Mouse (Mus musculus) adrenal gland, adult 2 months (tissue): Measurements from ENCODE around the gene Id1. TPM values are rescaled to one million over a fixed set of nuclear protein-coding genes. Genes with fewer than 3 reads are reported as not detected.
A peak's percentile ranks its signal among the peaks of the same experiment; 100 is the strongest.

Experiments used
- DNase-seq: peaks from one replicate; pipeline ENCODE4 v3.0.0; 2021
- microRNA-seq, 2 experiments: library from miRNA; unstranded; fragments of <30 nt; microRNA quantifications; one replicate each; pipeline ENCODE4 v1.2.0; 2021
- polyA plus RNA-seq: library from polyadenylated mRNA; depleted of rRNA; stranded (reverse); fragments of >200 nt; gene quantifications from 2 replicates; pipeline ENCODE4 v1.2.3, GENCODE M21; 2012; rRNA removed
- total RNA-seq, 2 experiments: library from RNA; stranded (reverse); gene quantifications; 2 replicates each; pipeline ENCODE4 v1.2.3; 2021

The Id1 gene
- total and polyA plus RNA-seq, 3 experiments = 41.5 to 186 (median 67.3) TPM

GRCm38 (mm10) chr2:152782656-152783055 is 46.6 kb downstream of the Id1 start:
- DNase-seq = peak; percentile 81

GRCm38 (mm10) chr2:152783241-152783640 is 47.2 kb downstream of the Id1 start:
- no peak for DNase-seq

GRCm38 (mm10) chr2:152784640-152785039 is 48.6 kb downstream of the Id1 start:
- no peak for DNase-seq

GRCm38 (mm10) chr2:152785446-152786350 is 49.6 kb downstream of the Id1 start:
- peak; percentile 84 for DNase-seq

Small RNA genes within 50 kb of the gene (microRNA-seq; reads per million reads assigned to microRNA genes)
- 0 reads per million in 2 experiments for gene Gm23802

Other genes with a start within 250 kb of the Id1 start
- gene Defb22, start 246.1 kb upstream of the Id1 start, total RNA-seq = not detected
- gene Defb22, start 246.1 kb upstream of the Id1 start, polyA plus RNA-seq = not detected in 2 replicates
- not detected for gene Defb26, start 224.6 kb upstream of the Id1 start, total RNA-seq
- gene Defb26, start 224.6 kb upstream of the Id1 start, polyA plus RNA-seq = not detected in 2 replicates
- gene Defb28, start 218.0 kb upstream of the Id1 start, total RNA-seq = not detected
- not detected in 2 replicates for gene Defb28, start 218.0 kb upstream of the Id1 start, polyA plus RNA-seq
- gene Defb29, start 196.2 kb upstream of the Id1 start, total RNA-seq = not detected
- gene Defb29, start 196.2 kb upstream of the Id1 start, polyA plus RNA-seq = not detected in 2 replicates
- not detected for gene Gm17416, start 166.9 kb upstream of the Id1 start, total RNA-seq
- gene Gm17416, start 166.9 kb upstream of the Id1 start, polyA plus RNA-seq = not detected in 2 replicates
- gene Defb21, start 163.5 kb upstream of the Id1 start, total RNA-seq = not detected
- gene Defb21, start 163.5 kb upstream of the Id1 start, polyA plus RNA-seq = not detected in 2 replicates
- under 1 TPM in 1 of 2 experiments, not detected in 1; 0.90 TPM for gene Defb19, start 155.9 kb upstream of the Id1 start, total RNA-seq
- gene Defb19, start 155.9 kb upstream of the Id1 start, polyA plus RNA-seq = not detected in 2 replicates
- gene Defb45, start 136.9 kb upstream of the Id1 start, total RNA-seq = not detected
- not detected in 2 replicates for gene Defb45, start 136.9 kb upstream of the Id1 start, polyA plus RNA-seq
- gene Defb36, start 131.9 kb upstream of the Id1 start, total RNA-seq = under 1 TPM in 1 of 2 experiments, not detected in 1; 0.73 TPM
- 0.86 and 0.95 TPM in 2 replicates for gene Defb36, start 131.9 kb upstream of the Id1 start, polyA plus RNA-seq
- not detected for gene Defb25, start 113.2 kb upstream of the Id1 start, total RNA-seq
- gene Defb25, start 113.2 kb upstream of the Id1 start, polyA plus RNA-seq = 1.0 TPM in 1 of 2 replicates, not detected in the other
- 10 to 100 TPM; 11.3 to 18.1 TPM for gene Rem1, start 109.3 kb upstream of the Id1 start, total RNA-seq
- gene Rem1, start 109.3 kb upstream of the Id1 start, polyA plus RNA-seq = 11.9 and 21.0 TPM in 2 replicates
- 100 to 1,000 TPM; 164 to 202 TPM for gene H13, start 66.8 kb upstream of the Id1 start, total RNA-seq
- 358 and 395 TPM in 2 replicates for gene H13, start 66.8 kb upstream of the Id1 start, polyA plus RNA-seq
- 10 to 100 TPM; 26.7 to 32.9 TPM for gene Mcts2, start 49.2 kb upstream of the Id1 start, total RNA-seq
- 1.9 and 2.3 TPM in 2 replicates for gene Mcts2, start 49.2 kb upstream of the Id1 start, polyA plus RNA-seq
- 1 to 10 TPM; 1.4 to 3.4 TPM for gene Cox4i2, start 17.9 kb downstream of the Id1 start, total RNA-seq
- 3.9 and 4.4 TPM in 2 replicates for gene Cox4i2, start 17.9 kb downstream of the Id1 start, polyA plus RNA-seq
- 10 to 100 TPM; 54.3 to 79.7 TPM for gene Bcl2l1, start 95.5 kb downstream of the Id1 start, total RNA-seq
- gene Bcl2l1, start 95.5 kb downstream of the Id1 start, polyA plus RNA-seq = 42.4 and 43.8 TPM in 2 replicates
- gene Tpx2, start 111.7 kb downstream of the Id1 start, total RNA-seq = 1 to 10 TPM; 2.0 to 4.2 TPM
- 0.18 and 0.40 TPM in 2 replicates for gene Tpx2, start 111.7 kb downstream of the Id1 start, polyA plus RNA-seq
- not detected for gene Mylk2, start 175.1 kb downstream of the Id1 start, total RNA-seq
- gene Mylk2, start 175.1 kb downstream of the Id1 start, polyA plus RNA-seq = not detected in 2 replicates
- 1 to 10 TPM; 3.2 to 3.7 TPM for gene Foxs1, start 197.0 kb downstream of the Id1 start, total RNA-seq
- 11.1 and 13.1 TPM in 2 replicates for gene Foxs1, start 197.0 kb downstream of the Id1 start, polyA plus RNA-seq
- 1 to 10 TPM; 2.7 to 2.9 TPM for gene Dusp15, start 215.4 kb downstream of the Id1 start, total RNA-seq
- 0.82 and 1.8 TPM in 2 replicates for gene Dusp15, start 215.4 kb downstream of the Id1 start, polyA plus RNA-seq
- under 1 TPM; 0.40 to 0.90 TPM for gene Ttll9, start 226.2 kb downstream of the Id1 start, total RNA-seq
- gene Ttll9, start 226.2 kb downstream of the Id1 start, polyA plus RNA-seq = 0.06 and 0.33 TPM in 2 replicates